Mouse (Mus musculus) liver, adult 2 months (tissue): ENCODE data around the gene Ifi208.

ENCODE experiments used
- CTCF ChIP-seq: fragments of 200-500 bp; IDR thresholded peaks from 2 replicates; pipeline ENCODE4 v1.5.1; 2011; ENCODE audit warnings: low read depth, low read length, control low read depth
- POLR2A ChIP-seq: fragments of 200-500 bp; IDR thresholded peaks from 2 replicates; pipeline ENCODE4 v1.6.1; 2011; ENCODE audit warnings: low read length, control low read depth; ENCODE audit not compliant: insufficient read depth; ENCODE audit errors: extremely low read depth

DNA sequence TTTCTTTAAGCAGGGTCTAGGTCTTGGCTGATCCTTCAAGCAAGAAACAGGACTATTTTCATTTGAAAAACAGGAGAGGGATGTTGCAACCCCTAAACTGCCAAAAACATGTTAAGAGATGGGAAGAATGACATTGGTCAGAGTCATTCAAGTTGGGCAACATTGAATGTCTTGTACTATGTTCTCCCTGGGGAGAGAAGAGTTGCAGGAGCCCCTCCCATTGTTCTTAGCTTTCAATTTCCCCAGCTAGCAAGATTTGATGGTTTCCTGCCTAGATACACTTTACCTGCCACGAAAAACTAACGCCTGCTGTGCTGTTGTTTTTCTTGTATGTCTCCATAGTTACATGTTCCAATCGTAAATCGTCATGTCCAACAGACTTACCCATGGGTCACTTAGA is 15.5 kb upstream of the Ifi208 start:
- TF ChIP-seq CTCF (no peak), POLR2A (no peak)
